Mouse (Mus musculus) embryonic fibroblast, embryonic 13.5 days (primary cell): ENCODE data around the gene Hadh.

Source experiments
- CTCF ChIP-seq: IDR thresholded peaks from 2 replicates; pipeline ENCODE4 v1.5.1; 2011; ENCODE audit warnings: mild to moderate bottlenecking, control low read depth, low read length, moderate library complexity, borderline replicate concordance; ENCODE audit not compliant: insufficient read depth
- POLR2A ChIP-seq: IDR thresholded peaks from 2 replicates; pipeline ENCODE4 v1.6.1; 2011; ENCODE audit warnings: low read depth, mild to moderate bottlenecking, control low read depth, low read length, moderate library complexity

DNA sequence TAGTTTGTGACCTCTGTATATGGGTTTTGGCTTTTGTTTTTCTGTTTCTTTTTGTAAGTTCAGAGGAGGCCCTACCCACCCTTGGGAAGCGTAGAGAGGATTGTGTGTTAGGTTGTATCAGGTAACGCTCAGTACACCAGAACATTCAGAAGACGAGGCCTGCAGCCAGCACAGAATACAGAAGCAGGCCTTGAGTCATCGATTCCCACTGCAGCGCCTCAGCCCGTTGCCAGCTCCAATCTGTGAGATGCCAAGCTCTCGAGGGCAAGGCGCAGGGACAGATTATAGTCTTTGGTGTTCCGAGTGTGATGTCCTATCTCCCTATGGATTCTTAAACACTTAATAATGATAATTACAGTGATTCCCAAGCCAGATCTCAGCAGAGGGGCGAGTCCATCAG is 75.9 kb downstream of the Hadh start:
- TF ChIP-seq POLR2A (no peak), CTCF (no peak)
